Mouse (Mus musculus) kidney, postnatal 0 days (tissue): ENCODE data around the gene Serping1. TPM values are rescaled to one million over a fixed set of nuclear protein-coding genes. Genes with fewer than 3 reads are reported as not detected.

Experiments used
- ATAC-seq: fragments of 200-750 bp; cut with Nextera tagmentation; replicated peaks from 2 replicates; pipeline ENCODE4 v1.8.0; 2017; ENCODE audit warnings: low read depth, moderate number of reproducible peaks, moderate TSS enrichment, moderate library complexity; ENCODE audit not compliant: low FRiP score
- DNase-seq: peaks from one replicate; pipeline ENCODE4 v3.0.0-alpha.2; 2016; ENCODE audit warnings: low spot score
- H3K27ac ChIP-seq: fragments of 300-500 bp; sonication (generic); 2 replicates; pipeline ENCODE4 v1.5.1; 2014; ENCODE audit warnings: mild to moderate bottlenecking
- H3K27me3 ChIP-seq: fragments of 300-500 bp; sonication (generic); 2 replicates; pipeline ENCODE4 v1.6.1; 2014; ENCODE audit warnings: low read length, mixed read lengths; ENCODE audit not compliant: insufficient read depth
- H3K36me3 ChIP-seq: fragments of 300-500 bp; sonication (generic); 2 replicates; pipeline ENCODE4 v1.6.1; 2014; ENCODE audit warnings: low read length, mixed read lengths; ENCODE audit not compliant: insufficient read depth
- H3K4me1 ChIP-seq: fragments of 300-500 bp; sonication (generic); replicated peaks from 2 replicates; pipeline ENCODE4 v1.6.1; 2014; ENCODE audit warnings: antibody characterized with exemption, low read length, mixed read lengths; ENCODE audit not compliant: insufficient read depth
- H3K4me2 ChIP-seq: fragments of 300-500 bp; sonication (generic); 2 replicates; pipeline ENCODE4 v1.6.1; 2014; ENCODE audit warnings: mild to moderate bottlenecking, low read length, moderate library complexity, mixed read lengths
- H3K4me3 ChIP-seq: fragments of 300-500 bp; sonication (generic); replicated peaks from 2 replicates; pipeline ENCODE4 v1.5.1; 2014; ENCODE audit warnings: low read depth, low read length
- H3K9ac ChIP-seq: fragments of 300-500 bp; sonication (generic); 2 replicates; pipeline ENCODE4 v1.6.1; 2014; ENCODE audit warnings: low read depth, low read length
- H3K9me3 ChIP-seq: fragments of 300-500 bp; sonication (generic); replicated peaks from 2 replicates; pipeline ENCODE4 v1.6.1; 2016; ENCODE audit warnings: low read length, inconsistent platforms, mixed read lengths
- CTCF ChIP-seq: IDR thresholded peaks from 2 replicates; pipeline ENCODE4 v1.5.1; 2016; ENCODE audit warnings: antibody characterized with exemption, low read depth, mild to moderate bottlenecking, moderate library complexity
- WGBS: fragments of 180-500 bp; shearing (Covaris S2); extraction: QIAGEN DNeasy Blood & Tissue Kit; methylation state at CpG from one replicate; pipeline ENCODE4 v1.1.7; 2014; 5-methylcytosine and 5-hydroxymethylcytosine counted together
- polyA plus RNA-seq: library from polyadenylated mRNA; unstranded; fragments of >200 nt; fragmentation: Nextera tagmentation; extraction: Ambion mirVana; gene quantifications from 2 replicates; pipeline ENCODE4 v1.2.1, GENCODE M21; 2015

Serping1 gene
- polyA plus RNA-seq, 1 experiment from 2014 or later = 156 TPM

- H3K27me3 ChIP-seq = no peaks in the 10 kb centered on the region
- no peaks in the 10 kb centered on the region for H3K36me3 ChIP-seq
- no peak overlapping the region for H3K4me2 ChIP-seq
- peaks cover 3% of the 10 kb centered on the region; the same call in 1 of the 2 replicates for H3K4me1 ChIP-seq
- no peak overlapping the region for H3K4me3 ChIP-seq
- DNase-seq (peak; percentile 17), ATAC-seq (no peak)
- 60% methylated on average over 6 of the region's 6 CpGs for WGBS
- TF ChIP-seq CTCF = no peak
- no peaks in the 10 kb centered on the region for H3K9me3 ChIP-seq
- H3K27ac ChIP-seq = peak overlapping the region; percentile 80; the same call in 1 of the 2 replicates
- no peak overlapping the region for H3K9ac ChIP-seq
Observed at GRCm38 (mm10) chr2:84775665-84776064, 421 bp upstream of the Serping1 start.

DNA sequence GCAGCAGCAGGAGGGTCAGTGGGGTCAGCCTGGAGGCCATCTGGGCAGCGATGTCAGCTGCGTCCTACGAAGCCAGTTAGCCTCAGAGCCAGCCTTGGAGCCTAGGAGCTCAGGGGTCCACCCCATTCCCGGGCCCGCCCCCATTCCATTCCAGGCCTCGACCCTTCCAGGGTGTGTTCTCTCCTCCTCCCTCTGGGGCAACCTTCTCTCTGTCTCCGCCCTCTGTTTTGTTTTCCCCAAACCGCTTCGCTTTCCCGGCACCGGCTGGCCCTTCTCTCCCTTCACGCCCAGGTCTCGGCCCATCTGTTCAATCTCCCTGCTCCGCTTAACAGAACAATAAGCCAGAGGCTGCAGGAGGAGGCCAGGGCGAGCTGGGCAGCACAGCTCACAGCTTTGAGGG is 493 bp downstream of the Serping1 start:
- no peaks in the 10 kb centered on the region for H3K9me3 ChIP-seq
- H3K36me3 ChIP-seq = no peaks in the 10 kb centered on the region
- peak overlapping the region; percentile 80 for H3K27ac ChIP-seq
- peak overlapping the region; percentile 46 for H3K9ac ChIP-seq
- ATAC-seq (peak; percentile 93), DNase-seq (peak; percentile 98)
- peak overlapping the region; percentile 37 for H3K4me3 ChIP-seq
- peak; percentile 25; the same call in 1 of the 2 replicates for TF ChIP-seq CTCF
- H3K4me2 ChIP-seq = peak overlapping the region; percentile 56
- 2% methylated on average over 15 of the region's 15 CpGs for WGBS
- no peaks in the 10 kb centered on the region for H3K27me3 ChIP-seq
- H3K4me1 ChIP-seq = peaks cover 3% of the 10 kb centered on the region; the same call in 1 of the 2 replicates

DNA sequence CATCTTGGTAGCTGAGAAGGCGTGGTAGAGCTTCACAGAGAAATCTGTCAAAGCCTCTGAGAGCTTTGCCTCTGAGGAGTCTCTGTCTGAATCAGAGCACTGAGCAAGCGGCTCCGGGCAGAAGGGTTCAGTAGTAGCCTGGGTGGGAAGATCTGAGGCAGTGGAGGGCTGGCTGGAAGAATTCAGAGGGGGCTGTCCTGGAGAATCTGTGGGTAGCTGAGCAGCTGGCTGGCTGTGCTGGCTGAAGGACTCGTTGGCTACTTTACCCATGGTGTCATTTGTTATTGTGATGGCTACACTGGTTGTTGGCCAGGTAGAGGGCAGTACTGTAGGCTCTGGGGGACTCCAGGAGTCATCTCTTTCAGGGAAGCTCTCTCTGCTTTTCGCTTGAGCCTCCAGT is 2.0 kb downstream of the Serping1 start:
- H3K27me3 ChIP-seq = no peaks in the 10 kb centered on the region
- no peaks in the 10 kb centered on the region for H3K9me3 ChIP-seq
- no peak for TF ChIP-seq CTCF
- ATAC-seq (no peak), DNase-seq (no peak)
- no peak overlapping the region for H3K27ac ChIP-seq
- H3K4me3 ChIP-seq = no peak overlapping the region
- H3K4me2 ChIP-seq = peak overlapping the region; percentile 56
- H3K4me1 ChIP-seq = peaks cover 3% of the 10 kb centered on the region; the same call in 1 of the 2 replicates
- H3K9ac ChIP-seq = 0 out of 2 replicates have a peak overlapping the region, but pooled peaks have one; percentile 0
- H3K36me3 ChIP-seq = no peaks in the 10 kb centered on the region
- WGBS = 82% methylated on average over 5 of the region's 5 CpGs

DNA sequence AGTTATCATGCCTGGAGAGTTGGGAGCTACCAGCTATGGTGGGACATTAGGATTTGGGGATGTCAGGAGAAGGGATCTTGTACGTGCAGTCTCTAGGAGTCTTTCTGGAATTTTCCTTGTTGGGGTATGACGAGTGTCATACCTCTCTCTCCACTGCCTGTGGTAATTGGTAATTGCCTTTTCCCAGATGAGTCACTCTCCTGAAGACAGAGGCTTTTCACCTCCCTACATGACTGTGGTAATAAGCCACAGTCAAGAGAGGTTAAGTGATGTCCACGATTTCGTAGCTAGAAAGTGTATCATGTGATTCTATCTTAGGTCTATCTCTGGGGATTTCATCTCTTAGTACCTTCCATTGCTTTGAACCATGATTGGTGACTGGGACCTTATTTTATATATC is 2.8 kb downstream of the Serping1 start:
- Histone ChIP-seq H3K9me3 (no peaks in the 10 kb centered on the region), H3K4me2 (no peak overlapping the region), H3K27ac (no peak overlapping the region), H3K4me1 (peaks cover 3% of the 10 kb centered on the region; the same call in 1 of the 2 replicates), H3K27me3 (no peaks in the 10 kb centered on the region), H3K4me3 (no peak overlapping the region), H3K36me3 (no peaks in the 10 kb centered on the region), H3K9ac (no peak overlapping the region)
- TF ChIP-seq CTCF = no peak
- DNase-seq (no peak), ATAC-seq (no peak)
- 87% methylated on average over 4 of the region's 4 CpGs for WGBS

DNA sequence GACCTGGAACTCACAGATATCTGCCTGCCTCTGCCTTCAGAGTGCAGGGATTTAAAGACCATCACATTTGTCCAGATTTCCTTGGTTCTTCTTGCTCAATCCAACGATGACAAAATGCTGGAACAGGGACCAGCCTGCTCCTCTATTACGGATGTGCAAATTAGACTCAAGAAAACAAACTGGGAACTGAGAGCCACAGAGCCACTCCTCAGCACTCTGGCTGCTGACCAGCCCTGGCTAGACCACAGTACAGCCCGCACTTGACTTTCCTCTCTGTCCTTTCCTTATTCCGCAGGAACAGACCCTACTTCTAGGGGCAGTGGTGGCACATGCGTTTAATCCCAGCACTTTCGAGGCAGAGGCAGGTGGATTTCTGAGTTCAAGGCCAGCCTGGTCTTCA is 4.7 kb downstream of the Serping1 start:
- H3K27ac ChIP-seq = no peak overlapping the region
- H3K27me3 ChIP-seq = no peaks in the 10 kb centered on the region
- peaks cover 3% of the 10 kb centered on the region; the same call in 1 of the 2 replicates for H3K4me1 ChIP-seq
- no peak for ATAC-seq
- no peaks in the 10 kb centered on the region for H3K36me3 ChIP-seq
- no peak for TF ChIP-seq CTCF
- DNase-seq = no peak
- 81% methylated on average over 6 of the region's 6 CpGs for WGBS
- H3K9ac ChIP-seq = no peak overlapping the region
- H3K9me3 ChIP-seq = no peaks in the 10 kb centered on the region
- H3K4me2 ChIP-seq = no peak overlapping the region
- no peak overlapping the region for H3K4me3 ChIP-seq

- H3K9ac ChIP-seq = no peak overlapping the region
- ATAC-seq = no peak
- H3K9me3 ChIP-seq = no peaks in the 10 kb centered on the region
- no peak overlapping the region for H3K4me2 ChIP-seq
- no peak for DNase-seq
- H3K4me1 ChIP-seq = no peaks in the 10 kb centered on the region
- 32% methylated on average over 1 of the region's 1 CpGs for WGBS
- H3K27me3 ChIP-seq = no peaks in the 10 kb centered on the region
- TF ChIP-seq CTCF = no peak
- no peaks in the 10 kb centered on the region for H3K36me3 ChIP-seq
- no peak overlapping the region for H3K27ac ChIP-seq
- H3K4me3 ChIP-seq = no peak overlapping the region
Observed at GRCm38 (mm10) chr2:84762818-84763217, 12.4 kb downstream of the Serping1 start.

DNA sequence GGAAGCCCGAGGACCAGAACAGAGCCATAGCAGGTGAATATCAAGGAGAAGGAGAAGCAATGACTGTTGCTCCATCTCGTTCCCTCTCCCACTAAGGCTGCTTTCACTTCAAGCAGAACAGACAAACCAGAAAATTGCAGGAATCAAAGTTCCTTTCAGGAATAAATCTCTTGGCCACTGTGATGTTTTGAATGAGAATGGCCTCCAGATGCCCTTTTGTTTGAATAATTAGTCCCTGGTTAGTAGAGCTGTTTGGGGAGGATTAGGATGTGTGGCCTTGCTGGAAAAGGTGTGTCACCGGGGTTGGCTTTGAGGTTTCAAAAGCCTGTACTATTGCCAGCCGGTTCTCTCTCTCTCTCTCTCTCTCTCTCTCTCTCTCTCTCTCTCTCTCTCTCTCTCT is 12.9 kb downstream of the Serping1 start:
- ATAC-seq = no peak
- no peak overlapping the region for H3K27ac ChIP-seq
- 56% methylated on average over 4 of the region's 4 CpGs for WGBS
- H3K4me1 ChIP-seq = no peaks in the 10 kb centered on the region
- no peaks in the 10 kb centered on the region for H3K9me3 ChIP-seq
- no peak for DNase-seq
- H3K9ac ChIP-seq = no peak overlapping the region
- H3K4me3 ChIP-seq = no peak overlapping the region
- H3K27me3 ChIP-seq = no peaks in the 10 kb centered on the region
- no peak for TF ChIP-seq CTCF
- no peaks in the 10 kb centered on the region for H3K36me3 ChIP-seq
- H3K4me2 ChIP-seq = no peak overlapping the region
